Mouse (Mus musculus) testis, adult 2 months (tissue): ENCODE measurements around the gene Arl6ip5.

Experiments
- CTCF ChIP-seq: fragments of 200-500 bp; IDR thresholded peaks from 2 replicates; pipeline ENCODE4 v1.5.1; 2012; ENCODE audit warnings: low read depth, mild to moderate bottlenecking, inconsistent platforms, low read length, moderate library complexity; ENCODE audit not compliant: control insufficient read depth, insufficient read depth, insufficient replicate concordance
- POLR2A ChIP-seq: fragments of 200-500 bp; IDR thresholded peaks from 2 replicates; pipeline ENCODE4 v1.6.1; 2012; ENCODE audit warnings: low read depth, mild to moderate bottlenecking, inconsistent platforms, low read length, moderate library complexity; ENCODE audit not compliant: control insufficient read depth

- no peak for TF ChIP-seq CTCF
- TF ChIP-seq POLR2A, result no peak
These were observed 10.9 kb downstream of the Arl6ip5 start for GRCm38 (mm10) chr6:97221205-97222025.
